Mouse (Mus musculus) erythroblast, adult 5-6 weeks (primary cell): ENCODE measurements around the gene Fdx1l. TPM values are rescaled to one million over a fixed set of nuclear protein-coding genes. Genes with fewer than 3 reads are reported as not detected.
"Not testable (repeated sequence)": the region's sequence is repeated elsewhere in the genome, so short reads cannot be mapped to it uniquely, and the experiment has no call there.

Source experiments
- ATAC-seq: replicated peaks from 2 replicates; pipeline ENCODE4 v1.8.0; 2016; ENCODE audit warnings: moderate number of reproducible peaks, mild to moderate bottlenecking, moderate TSS enrichment, inconsistent platforms; ENCODE audit not compliant: poor library complexity, low FRiP score, severe bottlenecking
- total RNA-seq, 2 experiments: library from RNA; stranded (forward) in 1 of 2; stranded (reverse) in 1 of 2; fragments of 150-400 nt in 1 of 2; fragments of 200-764, 138-1000 nt in 1 of 2; gene quantifications; 2 replicates each; pipeline versions ENCODE4 v1.2.3 to v1.2.4; 2015 to 2017; ENCODE audit warnings: low replicate concordance in 2 of 2

The Fdx1l gene
- total RNA-seq, 2 experiments from 2014 or later, result 1.4 TPM; not detected in 1

DNA sequence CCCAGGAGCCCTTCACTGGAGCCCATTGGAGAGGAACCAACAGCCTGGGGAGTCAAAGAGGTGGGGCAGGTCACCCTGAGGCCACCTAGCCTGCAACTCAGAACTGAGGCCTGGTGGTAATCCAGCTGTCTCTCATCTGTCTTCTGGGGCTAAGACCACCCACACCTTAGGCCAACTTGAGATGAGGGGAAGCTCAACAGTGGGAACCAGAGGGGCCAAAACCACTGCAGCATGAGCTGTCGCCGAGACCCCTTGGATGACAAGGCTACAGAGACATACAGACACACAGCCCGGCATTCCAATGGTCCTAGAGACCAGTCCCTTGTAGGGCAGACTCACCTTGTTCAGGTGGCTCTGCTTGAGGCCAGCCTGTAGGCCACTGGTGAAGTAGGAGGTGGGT is 2.2 kb upstream of the Fdx1l start:
- no peak for ATAC-seq

DNA sequence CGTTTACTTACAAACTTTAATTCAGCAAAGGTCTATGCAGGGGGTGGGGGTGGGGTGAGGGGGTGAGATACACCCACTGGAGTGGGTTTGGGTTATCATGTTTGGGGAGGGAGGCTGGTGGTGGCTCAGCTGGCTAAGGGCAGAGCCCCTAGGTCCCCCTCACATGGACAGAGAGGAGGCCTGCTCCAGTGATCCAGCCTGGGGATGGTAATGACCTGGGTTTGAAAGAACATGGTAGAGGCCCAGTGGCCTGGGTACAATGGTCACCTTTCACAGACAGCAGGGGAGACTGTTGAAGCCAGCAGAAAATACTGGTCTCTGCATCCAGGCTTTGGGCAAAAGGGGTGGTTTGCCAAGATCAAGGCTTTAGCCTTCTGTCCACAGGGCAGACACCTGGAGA is 759 bp upstream of the Fdx1l start:
- ATAC-seq, result no peak

DNA sequence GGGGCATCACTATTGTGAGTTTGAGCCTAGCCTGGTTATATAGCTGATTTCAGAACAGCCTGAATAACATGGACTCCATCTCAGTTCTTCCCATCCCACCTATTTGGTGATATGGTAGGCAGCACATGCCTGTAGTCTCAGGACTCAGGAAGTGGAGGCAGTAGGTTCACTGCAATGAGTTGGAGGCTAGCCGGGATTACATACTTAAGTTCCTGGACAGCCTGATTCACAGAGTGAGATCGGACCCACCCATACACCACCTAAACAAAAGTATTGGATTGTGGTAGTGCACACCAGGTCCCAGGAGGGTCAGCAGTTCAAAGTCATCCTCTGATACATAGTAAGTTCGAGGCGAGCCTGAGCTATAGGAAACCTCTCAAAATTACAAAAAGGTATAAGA is 773 bp downstream of the Fdx1l start:
- ATAC-seq, result peak; percentile 4; the same call in 1 of the 2 replicates

DNA sequence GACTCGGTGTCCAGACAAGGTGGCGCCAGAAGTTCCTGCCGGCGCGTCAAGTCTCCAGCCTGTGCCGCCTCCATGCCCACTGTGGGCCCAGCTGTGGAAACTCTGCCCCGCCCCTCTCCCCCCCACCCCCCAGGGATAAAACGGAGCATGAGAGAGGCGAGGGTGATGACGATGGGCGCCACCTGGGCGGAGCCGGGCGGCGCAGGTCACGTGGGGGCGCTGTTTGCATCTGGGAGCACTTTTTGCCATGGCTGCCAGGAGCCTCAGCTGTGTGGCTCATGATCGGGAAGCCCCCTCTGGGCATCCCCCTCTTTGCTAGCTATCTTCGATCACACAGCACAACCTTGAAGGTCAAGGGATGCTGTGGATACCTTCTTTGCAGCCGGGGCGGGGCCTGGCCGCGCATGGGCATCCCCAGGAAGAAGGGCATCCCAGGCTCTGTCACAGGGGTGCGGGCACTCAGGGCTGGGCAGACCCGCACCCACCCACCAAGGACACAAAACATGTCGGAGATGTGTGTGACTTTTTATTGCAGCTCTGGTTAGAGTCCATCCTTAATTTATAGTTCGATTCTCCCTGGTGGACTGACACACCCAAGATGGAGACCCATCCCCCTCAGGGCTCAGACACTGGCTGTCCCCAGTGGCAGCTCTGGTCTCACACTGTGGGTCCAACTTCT is 6.3 kb downstream of the Fdx1l start, which contains the start of gene Zglp1:
Gene Zglp1 (minus strand): TSS at position 88 of the 679 bp plus-strand sequence.
- no peak for ATAC-seq

DNA sequence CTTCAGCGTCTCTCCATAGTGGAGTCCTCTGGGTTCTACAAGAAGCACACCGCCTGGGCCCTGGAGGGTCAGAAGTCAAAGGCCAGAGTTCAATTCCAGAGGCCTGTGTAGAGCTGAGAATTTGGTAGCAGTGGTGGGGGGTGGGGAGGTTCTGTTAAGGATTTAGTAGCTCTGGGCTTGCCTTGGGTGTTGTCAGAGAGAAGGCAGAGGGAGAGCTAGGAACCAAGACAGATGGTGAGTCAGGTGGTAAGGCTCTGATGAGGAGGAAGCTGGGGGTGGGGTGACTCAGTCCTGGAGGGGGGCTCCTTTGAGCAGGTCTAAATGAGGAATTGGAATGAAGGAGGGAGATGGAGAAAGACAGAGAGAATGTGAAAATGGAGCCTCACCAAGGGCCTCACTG is 10.5 kb downstream of the Fdx1l start:
- ATAC-seq, result no peak

DNA sequence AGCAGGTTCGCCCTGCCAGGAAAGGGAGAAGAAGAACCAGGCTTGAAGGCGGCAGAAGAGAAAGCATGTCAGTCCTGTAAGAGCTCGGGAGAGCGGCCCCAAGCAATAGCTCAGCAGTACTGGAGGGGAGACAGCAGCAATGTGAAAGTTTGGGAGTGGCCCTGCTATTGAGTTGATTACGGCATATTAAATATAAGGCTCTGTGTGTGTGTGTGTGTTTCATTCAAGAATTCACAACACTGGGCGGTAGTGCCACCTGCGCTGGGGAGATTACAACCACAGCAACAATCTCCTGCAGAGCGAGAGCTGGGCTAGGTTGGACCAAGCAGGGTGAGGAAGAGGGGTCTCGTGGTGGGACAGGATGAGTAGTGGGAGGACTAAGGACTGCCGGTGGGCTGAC is 21.8 kb downstream of the Fdx1l start:
- peak; percentile 52 for ATAC-seq

DNA sequence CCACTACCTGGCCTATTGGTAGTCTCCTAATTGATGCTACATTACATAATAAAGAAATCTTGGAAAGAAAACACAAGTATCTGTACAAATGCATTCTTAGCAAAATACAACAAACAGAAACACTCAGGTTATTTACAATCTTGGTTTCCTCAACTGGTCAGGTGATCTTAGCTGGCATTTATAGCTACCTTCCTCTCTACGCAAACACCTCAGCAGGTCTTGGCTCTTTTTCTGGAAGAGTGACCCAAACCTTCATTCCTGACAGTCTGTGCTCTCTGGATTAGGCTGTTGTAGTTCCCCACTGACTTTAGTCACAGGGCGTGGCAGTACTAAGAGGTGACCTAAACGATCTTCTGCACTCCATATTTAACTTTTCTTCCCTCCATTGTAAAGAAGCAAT is 28.2 kb downstream of the Fdx1l start:
- ATAC-seq, result no peak

DNA sequence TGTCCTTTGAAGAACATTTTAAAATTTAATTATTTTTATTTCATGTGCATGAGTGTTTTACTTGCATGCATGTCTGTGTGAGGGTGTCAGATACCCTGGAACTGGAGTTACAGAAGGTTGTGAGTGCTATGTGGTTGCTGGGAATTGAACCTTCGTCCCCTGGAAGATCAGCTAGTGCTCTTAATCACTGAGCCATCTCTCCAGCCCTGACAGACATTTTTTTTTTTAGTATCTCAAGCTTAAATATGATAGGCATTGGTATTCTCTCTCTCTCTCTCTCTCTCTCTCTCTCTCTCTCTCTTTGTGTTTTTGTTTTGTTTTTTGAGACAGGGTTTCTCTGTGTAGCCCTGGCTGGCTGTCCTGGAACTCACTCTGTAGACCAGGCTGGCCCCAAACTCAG is 28.6 kb downstream of the Fdx1l start:
- not testable (repeated sequence) for ATAC-seq

DNA sequence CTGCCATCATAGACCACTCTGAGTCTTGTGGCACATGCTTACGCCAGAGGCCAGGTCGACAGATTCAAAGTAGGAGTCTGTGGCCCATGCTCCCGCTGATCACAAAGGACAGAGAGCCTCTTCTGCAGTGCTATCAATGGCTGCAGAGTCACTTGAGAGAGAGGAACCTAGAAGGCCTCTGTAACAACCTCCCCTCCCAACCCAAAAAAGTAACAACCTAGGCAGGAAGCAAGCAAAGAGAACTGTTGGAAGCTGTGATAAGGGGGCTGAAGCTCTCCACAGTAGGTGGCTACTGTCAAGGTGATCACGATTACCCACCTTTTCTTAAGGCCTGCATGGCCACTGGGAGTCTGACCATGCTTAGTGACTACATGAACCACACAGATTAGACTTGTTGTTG is 29.9 kb downstream of the Fdx1l start:
- ATAC-seq, result no peak

DNA sequence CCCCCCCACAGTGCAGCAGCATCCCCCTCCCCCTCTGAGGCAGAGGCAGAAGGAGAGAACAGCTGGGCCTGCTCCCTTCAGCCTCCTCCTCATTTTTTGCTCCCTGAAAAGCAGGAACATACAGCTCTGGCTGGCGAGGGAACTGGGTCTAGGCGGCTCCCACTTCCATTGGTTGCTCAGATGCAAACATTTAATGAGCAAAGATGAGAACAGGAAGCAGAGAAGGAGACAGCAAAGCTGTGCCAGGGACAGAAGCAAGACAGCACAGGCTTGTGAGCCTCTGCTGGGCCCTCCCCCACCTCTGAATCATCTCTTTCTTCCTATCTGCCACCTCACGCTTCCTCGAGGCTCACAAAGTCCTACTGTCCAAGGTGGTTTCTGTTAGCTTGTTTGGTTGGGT is 32.1 kb downstream of the Fdx1l start:
- ATAC-seq, result no peak

DNA sequence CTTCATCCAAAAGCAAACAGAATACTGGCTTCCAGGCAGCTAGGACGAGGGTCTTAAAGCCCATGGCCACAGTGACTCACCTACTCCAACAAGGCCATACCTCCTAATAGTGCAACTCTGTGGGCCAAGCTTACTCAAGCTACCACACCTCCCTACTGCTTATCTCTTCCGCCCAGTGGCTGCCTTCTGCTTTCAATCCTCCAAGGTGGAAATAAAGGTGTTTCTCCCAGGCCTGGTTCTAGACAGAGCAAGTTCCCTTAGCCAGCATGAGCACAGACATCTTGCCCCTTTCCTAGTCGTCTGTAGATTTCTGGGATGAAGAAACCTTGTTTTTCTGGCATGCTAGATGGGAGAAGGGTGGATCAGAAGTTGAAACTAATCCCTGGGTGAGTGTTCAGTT is 33.6 kb downstream of the Fdx1l start:
- peak; percentile 87 for ATAC-seq

DNA sequence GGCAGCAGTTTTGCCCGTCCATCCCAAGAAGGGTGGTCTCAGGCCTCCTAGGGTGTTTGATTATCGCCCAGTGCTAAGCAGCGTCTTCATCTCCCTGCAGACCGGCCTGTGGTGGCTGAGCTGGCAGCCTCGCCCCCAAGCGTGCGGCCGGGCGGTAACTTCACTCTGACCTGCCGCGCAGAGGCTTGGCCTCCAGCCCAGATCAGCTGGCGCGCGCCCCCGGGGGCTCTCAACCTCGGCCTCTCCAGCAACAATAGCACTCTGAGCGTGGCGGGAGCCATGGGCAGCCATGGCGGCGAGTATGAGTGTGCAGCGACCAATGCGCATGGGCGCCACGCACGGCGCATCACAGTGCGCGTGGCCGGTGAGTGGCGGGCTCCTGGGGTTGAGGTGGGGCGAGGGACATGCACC is 35.9 kb downstream of the Fdx1l start:
- ATAC-seq, result no peak

DNA sequence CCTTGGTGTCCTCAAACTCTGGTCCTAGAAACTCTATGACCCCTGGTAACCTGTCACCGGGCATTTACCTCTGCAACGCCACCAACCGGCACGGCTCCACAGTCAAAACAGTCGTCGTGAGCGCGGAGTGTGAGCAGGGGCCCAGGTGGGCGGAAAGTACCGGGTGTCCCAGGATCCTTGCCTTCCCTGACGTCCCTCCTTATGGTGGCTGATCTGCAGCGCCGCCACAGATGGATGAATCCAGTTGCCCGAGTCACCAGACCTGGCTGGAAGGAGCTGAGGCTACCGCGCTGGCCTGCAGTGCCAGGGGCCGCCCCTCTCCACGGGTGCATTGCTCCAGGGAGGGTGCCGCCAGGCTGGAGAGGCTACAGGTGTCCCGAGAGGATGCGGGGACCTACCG is 36.7 kb downstream of the Fdx1l start:
- no peak for ATAC-seq

DNA sequence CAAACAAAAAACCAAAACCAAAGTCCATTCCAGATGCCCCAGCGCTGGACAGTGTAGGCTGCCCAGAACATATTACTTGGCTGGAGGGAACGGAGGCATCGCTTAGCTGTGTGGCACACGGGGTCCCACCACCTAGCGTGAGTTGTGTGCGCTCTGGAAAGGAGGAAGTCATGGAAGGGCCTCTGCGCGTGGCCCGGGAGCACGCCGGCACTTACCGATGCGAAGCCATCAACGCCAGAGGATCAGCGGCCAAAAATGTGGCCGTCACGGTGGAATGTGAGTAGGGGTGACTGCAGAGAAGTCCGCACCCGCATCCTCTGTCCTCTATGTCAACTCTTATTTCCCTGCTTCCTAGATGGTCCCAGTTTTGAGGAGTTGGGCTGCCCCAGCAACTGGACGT is 37.3 kb downstream of the Fdx1l start:
- no peak for ATAC-seq

DNA sequence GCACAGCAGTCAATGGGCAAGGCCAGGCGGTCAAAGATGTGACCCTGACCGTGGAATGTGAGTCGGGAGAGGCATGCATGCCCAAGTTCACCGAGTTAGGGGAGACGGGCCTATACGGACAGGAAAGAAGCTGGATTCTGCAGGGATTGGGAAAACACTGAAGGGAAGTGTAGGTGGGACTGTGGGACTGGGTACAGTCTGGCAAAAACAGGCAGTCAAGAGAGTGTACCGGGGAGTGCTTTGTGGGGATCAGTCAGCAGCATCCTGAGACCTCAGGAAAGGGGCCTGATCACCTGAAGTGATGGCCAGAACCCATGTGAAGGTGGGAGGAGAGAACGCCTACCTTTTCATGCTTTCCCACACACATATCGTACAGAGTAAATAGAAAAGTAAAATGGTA is 37.8 kb downstream of the Fdx1l start:
- ATAC-seq, result no peak

DNA sequence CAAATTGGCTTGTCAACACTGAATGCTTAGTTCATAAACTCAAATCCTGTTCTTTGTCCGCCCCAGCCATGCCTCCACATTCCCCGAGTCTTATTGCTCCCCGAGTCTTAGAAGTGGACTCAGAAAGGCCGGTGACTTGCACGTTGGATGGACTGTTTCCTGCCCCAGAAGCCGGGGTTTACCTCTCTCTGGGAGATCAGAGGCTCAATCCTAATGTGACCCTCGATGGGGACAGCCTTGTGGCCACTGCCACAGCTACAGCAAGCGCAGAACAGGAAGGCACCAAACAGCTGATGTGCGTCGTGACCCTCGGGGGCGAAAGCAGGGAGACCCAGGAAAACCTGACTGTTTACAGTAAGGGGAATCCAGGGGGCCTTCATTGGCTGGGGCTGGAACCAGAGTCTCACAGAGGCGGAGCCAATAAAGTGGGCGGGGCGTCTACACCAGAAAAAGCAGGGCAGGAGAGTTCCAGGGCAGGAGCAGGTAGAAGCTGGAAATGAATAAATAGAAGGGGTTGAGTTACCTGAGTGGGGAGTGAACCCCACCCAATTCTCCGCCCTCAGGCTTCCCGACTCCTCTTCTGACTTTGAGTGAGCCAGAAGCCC is 38.8 kb downstream of the Fdx1l start:
- ATAC-seq, result no peak

DNA sequence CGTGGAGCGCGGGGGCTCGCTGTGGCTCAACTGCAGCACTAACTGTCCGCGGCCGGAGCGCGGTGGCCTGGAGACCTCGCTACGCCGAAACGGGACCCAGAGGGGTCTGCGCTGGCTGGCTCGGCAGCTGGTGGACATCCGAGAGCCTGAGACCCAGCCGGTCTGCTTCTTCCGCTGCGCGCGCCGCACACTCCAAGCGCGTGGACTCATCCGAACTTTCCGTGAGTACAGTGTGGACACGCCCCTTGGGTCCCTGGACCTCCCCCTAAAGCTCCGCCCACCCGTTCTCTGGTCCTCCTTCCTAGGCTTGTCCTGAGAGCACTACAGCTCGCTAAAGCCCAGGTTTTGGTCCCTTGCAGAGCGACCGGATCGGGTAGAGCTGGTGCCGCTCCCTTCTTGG is 40.3 kb downstream of the Fdx1l start:
- peak; percentile 44 for ATAC-seq

DNA sequence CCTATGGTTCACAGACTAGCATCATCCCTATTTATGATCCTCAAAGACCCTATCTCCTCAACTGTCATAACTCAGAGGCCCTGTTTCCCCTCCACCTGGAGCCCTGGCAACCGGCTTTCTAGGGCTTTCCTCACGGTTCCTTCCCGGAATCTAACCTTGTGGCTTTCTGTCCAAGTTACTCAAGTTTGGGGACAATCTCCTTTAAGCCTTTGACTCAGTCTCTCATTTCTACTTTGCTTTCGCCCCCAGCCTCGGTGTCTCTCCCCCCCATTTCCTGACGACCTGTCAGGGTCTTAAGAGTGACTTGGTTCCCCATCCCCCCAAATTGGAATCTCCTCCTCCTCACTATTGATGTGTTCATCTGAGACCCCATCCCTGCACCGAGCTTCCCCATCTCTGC is 40.9 kb downstream of the Fdx1l start:
- ATAC-seq, result no peak

DNA sequence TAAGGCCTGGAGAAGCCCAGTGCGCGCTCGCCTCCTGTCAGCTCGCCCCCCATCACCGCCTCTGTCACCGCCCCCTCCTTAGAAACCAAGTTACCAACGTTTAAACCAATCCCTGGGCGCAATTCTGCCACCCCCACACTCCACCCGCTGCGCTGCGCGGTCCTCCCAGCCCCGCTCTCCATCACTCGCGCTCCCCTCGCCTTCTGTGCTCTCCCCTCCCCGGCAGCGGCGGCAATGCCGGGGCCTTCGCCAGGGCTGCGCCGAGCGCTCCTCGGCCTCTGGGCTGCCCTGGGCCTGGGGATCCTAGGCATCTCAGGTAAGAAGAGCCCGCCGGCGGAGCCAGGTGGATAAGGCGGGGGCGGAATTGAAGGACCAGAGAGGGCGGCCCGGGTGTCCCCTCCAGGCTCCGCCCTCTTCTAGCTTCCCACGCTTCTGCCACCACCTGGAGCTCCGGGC is 41.5 kb downstream of the Fdx1l start, which contains the start of gene Icam5:
Gene Icam5 (plus strand): TSS at position 178 of the 456 bp plus-strand sequence.
- ATAC-seq, result no peak

DNA sequence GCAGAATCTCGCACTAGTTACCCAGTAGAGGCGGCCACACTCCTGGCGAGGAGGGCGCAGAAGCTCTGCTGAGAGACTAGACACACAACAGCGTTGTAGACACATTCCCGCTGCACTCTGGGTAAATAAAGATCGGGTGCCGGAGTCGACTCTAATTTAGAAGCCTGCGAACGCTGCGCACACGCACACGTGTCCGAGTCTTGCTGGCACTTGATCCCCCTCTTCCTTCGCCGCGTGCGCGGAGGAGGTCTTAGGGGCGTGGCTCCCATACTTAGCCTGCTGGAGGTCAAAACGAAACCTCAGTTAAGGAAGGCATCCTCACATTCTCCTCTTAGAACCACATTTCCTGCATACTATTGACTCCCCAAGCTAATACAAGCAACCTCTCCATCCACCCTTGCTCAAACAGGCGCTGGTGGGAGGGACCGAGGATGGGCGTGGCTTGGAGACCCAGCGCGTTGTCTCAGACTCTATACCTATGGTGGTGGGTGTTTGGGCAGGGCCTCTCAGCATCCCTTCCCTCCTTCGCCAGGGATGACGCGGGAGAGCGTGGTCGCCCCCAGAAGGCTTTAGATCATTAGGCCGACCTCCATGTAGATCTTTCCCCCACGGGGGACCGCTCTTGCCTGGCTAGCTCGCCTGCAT is 42.0 kb downstream of the Fdx1l start:
- ATAC-seq, result peak; percentile 6

DNA sequence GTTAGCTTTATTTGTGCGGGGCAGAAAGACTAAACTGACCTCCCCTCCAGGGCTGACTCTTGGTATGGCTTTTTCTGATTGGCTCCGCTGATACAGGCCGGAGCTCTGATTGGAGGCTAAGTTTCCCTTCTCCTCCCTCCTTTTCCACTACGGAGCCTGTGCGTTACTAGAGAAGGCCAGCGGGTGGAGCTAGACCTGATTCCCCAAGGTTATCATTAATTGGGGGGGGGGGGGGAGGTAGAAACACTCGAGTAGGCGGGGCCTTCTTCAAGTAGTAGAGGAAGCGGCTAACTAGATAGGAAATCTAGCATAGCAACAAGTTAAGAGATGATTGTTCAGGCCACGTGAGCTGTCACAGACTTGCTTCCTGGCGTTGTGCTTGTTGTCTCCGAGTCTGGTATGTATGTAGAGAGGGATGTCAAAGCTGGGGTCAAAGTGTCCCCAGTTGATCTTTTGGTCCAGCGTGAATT is 42.6 kb downstream of the Fdx1l start:
- ATAC-seq, result peak; percentile 61
